Mouse (Mus musculus) stomach, embryonic 15.5 days (tissue): Measurements from ENCODE around the gene Alpl. TPM values are rescaled to one million over a fixed set of nuclear protein-coding genes. Genes with fewer than 3 reads are reported as not detected.
A peak's percentile ranks its signal among the peaks of the same experiment; 100 is the strongest.

Experiments used
- ATAC-seq: fragments of 200-750 bp; cut with Nextera tagmentation; 2 replicates; pipeline ENCODE4 v1.8.0; 2017; ENCODE audit warnings: low read depth, moderate number of reproducible peaks, moderate TSS enrichment; ENCODE audit not compliant: insufficient read depth, low FRiP score
- H3K27ac ChIP-seq: fragments of 300-500 bp; sonication (generic); 2 replicates; pipeline ENCODE4 v1.5.1; 2015; ENCODE audit warnings: mild to moderate bottlenecking, inconsistent platforms
- H3K27me3 ChIP-seq: fragments of 300-500 bp; sonication (generic); replicated peaks from 2 replicates; pipeline ENCODE4 v1.6.1; 2015; ENCODE audit warnings: inconsistent platforms
- H3K36me3 ChIP-seq: fragments of 300-500 bp; sonication (generic); 2 replicates; pipeline ENCODE4 v1.6.1; 2015; ENCODE audit warnings: inconsistent platforms
- H3K4me1 ChIP-seq: fragments of 300-500 bp; sonication (generic); 2 replicates; pipeline ENCODE4 v1.6.1; 2015; ENCODE audit warnings: inconsistent platforms
- H3K4me2 ChIP-seq: fragments of 300-500 bp; sonication (generic); 2 replicates; pipeline ENCODE4 v1.6.1; 2015; ENCODE audit warnings: mild to moderate bottlenecking, inconsistent platforms
- H3K4me3 ChIP-seq: fragments of 300-500 bp; sonication (generic); replicated peaks from 2 replicates; pipeline ENCODE4 v1.5.1; 2015; ENCODE audit warnings: inconsistent platforms
- H3K9ac ChIP-seq: fragments of 300-500 bp; sonication (generic); 2 replicates; pipeline ENCODE4 v1.6.1; 2015; ENCODE audit warnings: inconsistent platforms
- H3K9me3 ChIP-seq: fragments of 300-500 bp; sonication (generic); 2 replicates; pipeline ENCODE4 v1.6.1; 2016; ENCODE audit warnings: inconsistent platforms
- WGBS: fragments of 180-500 bp; shearing (Covaris S2); methylation state at CpG from one replicate; pipeline ENCODE4 v1.1.7; 2015; 5-methylcytosine and 5-hydroxymethylcytosine counted together
- polyA plus RNA-seq: library from polyadenylated mRNA; unstranded; fragments of >200 nt; fragmentation: Nextera tagmentation; extraction: Ambion mirVana; gene quantifications from 2 replicates; pipeline ENCODE4 v1.2.1, GENCODE M21; 2015

The Alpl gene
- polyA plus RNA-seq, 1 experiment from 2014 or later = 10.8 TPM

DNA sequence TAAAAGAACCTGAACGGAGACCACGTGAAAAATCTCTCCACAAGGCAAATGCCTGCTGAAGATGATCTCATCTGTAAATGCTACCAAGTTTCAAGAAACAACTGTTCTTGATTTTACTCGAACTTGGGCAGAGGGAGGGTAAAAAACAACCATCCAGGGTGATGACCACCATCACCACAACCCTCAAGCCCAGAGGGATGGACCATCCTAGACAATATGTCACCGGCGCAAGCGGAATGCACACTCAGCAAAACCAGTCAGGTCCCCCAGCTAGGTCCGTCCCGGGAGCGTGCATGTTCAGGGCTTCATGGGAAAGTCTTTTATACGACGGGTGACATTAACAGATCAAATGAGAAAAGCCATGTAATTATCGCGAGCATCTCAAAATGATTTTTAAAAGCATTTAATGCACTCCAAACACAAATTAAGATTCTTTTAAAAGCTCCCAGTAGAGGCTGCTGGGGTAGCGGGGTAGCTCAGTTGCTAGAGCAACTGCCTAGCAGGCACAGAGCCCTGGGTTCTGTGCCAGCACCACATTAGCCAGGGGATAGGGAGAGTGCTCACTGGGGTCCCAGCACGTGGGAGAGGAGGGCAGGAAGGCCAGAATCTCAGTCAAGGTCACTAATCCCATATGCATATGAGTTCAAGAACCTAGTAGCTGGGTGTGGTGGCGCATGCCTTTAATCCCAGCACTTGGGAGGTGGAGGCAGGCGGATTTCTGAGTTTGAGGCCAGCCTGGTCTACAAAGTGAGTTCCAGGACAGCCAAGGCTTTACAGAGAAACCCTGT is 17.6 kb downstream of the Alpl start:
- Histone ChIP-seq H3K27me3 (no peaks in the 10 kb centered on the region), H3K9ac (no peak overlapping the region), H3K4me3 (no peak overlapping the region), H3K4me1 (peaks cover 3% of the 10 kb centered on the region), H3K36me3 (no peaks in the 10 kb centered on the region), H3K9me3 (no peaks in the 10 kb centered on the region), H3K27ac (no peak overlapping the region), H3K4me2 (no peak overlapping the region)
- 80% methylated on average over 17 of the region's 17 CpGs for WGBS
- ATAC-seq = no peak

GRCm38 (mm10) chr4:137777866-137778265 is 18.3 kb downstream of the Alpl start:
- Histone ChIP-seq H3K9ac (no peak overlapping the region), H3K4me3 (no peak overlapping the region), H3K4me1 (no peaks in the 10 kb centered on the region), H3K9me3 (no peaks in the 10 kb centered on the region), H3K27me3 (no peaks in the 10 kb centered on the region), H3K4me2 (no peak overlapping the region), H3K27ac (no peak overlapping the region), H3K36me3 (no peaks in the 10 kb centered on the region)
- WGBS = 85% methylated on average over 4 of the region's 4 CpGs
- no peak for ATAC-seq

- H3K9ac ChIP-seq = no peak overlapping the region
- no peaks in the 10 kb centered on the region for H3K9me3 ChIP-seq
- no peak overlapping the region for H3K27ac ChIP-seq
- H3K4me3 ChIP-seq = no peak overlapping the region
- ATAC-seq = no peak
- no peaks in the 10 kb centered on the region for H3K27me3 ChIP-seq
- no peak overlapping the region for H3K4me2 ChIP-seq
- no peaks in the 10 kb centered on the region for H3K36me3 ChIP-seq
- H3K4me1 ChIP-seq = peaks cover 13% of the 10 kb centered on the region; the same call in 1 of the 2 replicates
- WGBS = 74% methylated on average over 6 of the region's 6 CpGs
Measured at GRCm38 (mm10) chr4:137774505-137774904, 21.7 kb downstream of the Alpl start.

DNA sequence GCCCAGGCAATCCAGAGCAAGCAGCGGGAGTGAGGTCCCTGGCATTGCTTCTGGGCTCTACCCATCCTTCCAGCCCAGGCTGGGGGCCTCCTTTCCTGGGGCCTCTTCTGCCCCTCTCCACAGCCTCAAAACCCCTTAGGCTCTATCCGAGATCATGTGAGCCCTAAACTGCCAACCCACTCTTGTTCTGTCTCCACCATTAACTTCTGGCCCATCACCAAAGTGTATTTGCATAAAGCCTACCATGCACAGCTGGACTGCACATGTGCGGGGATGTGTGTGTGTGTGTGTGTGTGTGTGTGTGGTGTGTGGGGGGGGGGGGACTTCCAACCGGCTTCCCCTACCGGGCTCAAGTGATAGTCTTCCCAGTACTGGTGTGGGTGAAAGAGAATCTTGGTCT is 22.2 kb downstream of the Alpl start:
- Histone ChIP-seq H3K36me3 (no peaks in the 10 kb centered on the region), H3K4me2 (no peak overlapping the region), H3K27ac (no peak overlapping the region), H3K4me1 (peaks cover 15% of the 10 kb centered on the region), H3K27me3 (no peaks in the 10 kb centered on the region), H3K9ac (no peak overlapping the region), H3K9me3 (no peaks in the 10 kb centered on the region), H3K4me3 (no peak overlapping the region)
- WGBS = 59% methylated on average over 5 of the region's 5 CpGs
- no peak for ATAC-seq

GRCm38 (mm10) chr4:137773369-137773899 is 22.8 kb downstream of the Alpl start:
- no peak overlapping the region for H3K9ac ChIP-seq
- WGBS = 41% methylated on average over 2 of the region's 2 CpGs
- H3K27ac ChIP-seq = no peak overlapping the region
- H3K4me3 ChIP-seq = no peak overlapping the region
- H3K27me3 ChIP-seq = no peaks in the 10 kb centered on the region
- no peak overlapping the region for H3K4me2 ChIP-seq
- H3K4me1 ChIP-seq = peaks cover 15% of the 10 kb centered on the region
- H3K36me3 ChIP-seq = no peaks in the 10 kb centered on the region
- H3K9me3 ChIP-seq = no peaks in the 10 kb centered on the region
- no peak for ATAC-seq

GRCm38 (mm10) chr4:137772438-137773056 is 23.6 kb downstream of the Alpl start:
- 70% methylated on average over 16 of the region's 16 CpGs for WGBS
- ATAC-seq = no peak
- H3K9ac ChIP-seq = no peak overlapping the region
- no peak overlapping the region for H3K4me2 ChIP-seq
- no peak overlapping the region for H3K27ac ChIP-seq
- no peaks in the 10 kb centered on the region for H3K9me3 ChIP-seq
- H3K4me3 ChIP-seq = no peak overlapping the region
- H3K27me3 ChIP-seq = no peaks in the 10 kb centered on the region
- peaks cover 15% of the 10 kb centered on the region for H3K4me1 ChIP-seq
- H3K36me3 ChIP-seq = no peaks in the 10 kb centered on the region

DNA sequence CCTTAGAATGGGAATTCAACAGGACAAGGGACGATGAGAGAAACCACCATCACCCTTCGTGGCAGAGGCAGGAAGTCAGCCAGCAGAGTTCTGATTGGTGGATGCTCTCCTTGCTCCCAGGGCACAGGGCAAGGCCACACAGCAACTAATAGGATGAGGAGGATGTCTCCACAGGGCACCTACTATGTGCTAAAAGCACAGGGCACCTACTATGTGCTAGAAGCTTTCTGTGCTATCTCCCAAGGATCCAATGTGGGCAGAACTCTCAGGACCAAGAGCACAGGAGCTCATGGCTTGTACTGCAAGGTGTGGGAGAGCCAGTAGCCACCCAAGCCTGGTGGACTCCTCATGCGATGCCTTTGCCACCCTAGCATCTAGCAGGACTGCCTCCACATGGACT is 24.4 kb downstream of the Alpl start:
- Histone ChIP-seq H3K4me3 (no peak overlapping the region), H3K4me1 (peaks cover 15% of the 10 kb centered on the region), H3K9ac (no peak overlapping the region), H3K36me3 (no peaks in the 10 kb centered on the region), H3K9me3 (no peaks in the 10 kb centered on the region), H3K27ac (no peak overlapping the region), H3K27me3 (no peaks in the 10 kb centered on the region), H3K4me2 (no peak overlapping the region)
- no peak for ATAC-seq
- WGBS = 68% methylated on average over 3 of the region's 3 CpGs

DNA sequence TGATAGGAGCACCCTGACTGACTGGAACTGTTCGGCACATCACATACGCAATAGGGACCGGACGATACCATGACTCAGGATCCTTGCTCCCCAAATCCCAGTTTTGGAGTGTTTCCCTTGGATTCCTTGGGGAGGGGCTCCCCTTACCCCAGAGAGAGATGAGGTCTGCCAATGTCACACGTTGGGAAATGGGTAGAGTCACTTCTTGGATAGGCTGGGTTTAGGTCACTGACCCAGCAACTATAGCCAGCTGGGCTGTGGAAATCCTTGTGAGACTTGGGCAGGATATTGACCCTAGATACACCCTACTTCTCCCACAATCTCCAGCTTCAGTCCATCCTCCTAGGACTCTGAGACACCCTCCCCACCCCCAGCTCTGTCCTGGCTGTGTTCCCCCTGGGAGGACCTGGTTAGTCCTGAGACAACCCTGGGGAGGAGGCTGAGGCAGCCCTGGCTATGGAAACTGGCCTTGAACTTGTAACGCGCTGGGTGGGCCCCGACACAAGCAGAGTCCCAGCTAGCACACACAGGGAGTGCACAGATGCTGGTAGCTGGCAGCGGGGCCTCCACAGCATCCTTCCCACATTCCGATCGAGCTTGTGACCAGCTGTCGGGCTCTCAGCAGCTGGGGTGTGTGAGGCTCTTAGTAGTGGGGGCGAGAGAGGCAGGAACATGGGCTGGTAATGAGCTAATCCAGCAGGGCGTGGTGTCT is 25.1 kb downstream of the Alpl start:
- Histone ChIP-seq H3K9ac (no peak overlapping the region), H3K4me3 (no peak overlapping the region), H3K9me3 (no peaks in the 10 kb centered on the region), H3K27me3 (no peaks in the 10 kb centered on the region), H3K27ac (no peak overlapping the region), H3K36me3 (no peaks in the 10 kb centered on the region), H3K4me1 (peaks cover 18% of the 10 kb centered on the region), H3K4me2 (no peak overlapping the region)
- 50% methylated on average over 14 of the region's 14 CpGs for WGBS
- ATAC-seq = peak; percentile 49; the same call in 1 of the 2 replicates

DNA sequence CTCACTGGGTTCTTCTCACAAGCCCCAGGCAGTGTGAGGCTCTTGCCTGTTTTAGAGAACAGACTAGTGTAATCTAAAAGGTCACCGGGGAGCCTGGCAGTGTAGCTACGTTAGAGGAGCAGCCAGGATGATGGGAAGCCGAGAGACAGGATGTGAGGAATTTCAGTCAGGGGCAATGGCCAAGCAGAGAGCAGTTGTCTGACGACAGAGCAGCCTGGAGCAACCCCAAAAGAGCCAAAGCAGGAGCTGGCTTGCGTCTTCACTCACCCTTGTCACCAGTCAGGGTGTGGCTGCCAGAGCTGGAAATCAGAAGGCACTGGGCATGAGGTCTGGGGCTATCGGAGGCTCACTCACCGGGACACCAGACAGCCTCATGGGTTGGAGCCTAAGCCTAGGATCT is 26.5 kb downstream of the Alpl start:
- Histone ChIP-seq H3K4me3 (no peak overlapping the region), H3K9me3 (no peaks in the 10 kb centered on the region), H3K36me3 (no peaks in the 10 kb centered on the region), H3K9ac (no peak overlapping the region), H3K27ac (no peak overlapping the region), H3K4me1 (peaks cover 29% of the 10 kb centered on the region), H3K27me3 (no peaks in the 10 kb centered on the region), H3K4me2 (no peak overlapping the region)
- WGBS = 42% methylated on average over 7 of the region's 7 CpGs
- ATAC-seq = no peak

DNA sequence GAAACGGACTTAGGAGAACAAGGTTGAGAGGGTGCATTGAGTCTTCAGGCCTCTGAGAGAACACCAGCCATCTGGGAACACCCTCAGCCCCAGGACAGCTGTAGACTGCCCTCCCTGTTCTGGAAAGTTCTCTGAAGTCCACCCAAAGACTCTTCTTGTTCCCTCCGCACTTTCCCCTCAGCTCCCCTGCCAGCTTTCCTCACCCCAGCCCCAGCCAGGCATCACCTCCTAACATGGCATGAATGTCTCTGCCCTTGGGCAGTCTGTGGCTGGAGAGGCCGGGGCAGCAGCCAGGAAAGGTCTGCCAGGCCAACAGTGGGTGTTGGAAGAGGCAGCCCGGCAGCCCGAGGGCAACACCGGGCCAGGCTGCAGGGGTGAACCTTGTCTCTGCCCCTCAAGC is 27.4 kb downstream of the Alpl start:
- Histone ChIP-seq H3K27me3 (no peaks in the 10 kb centered on the region), H3K27ac (no peak overlapping the region), H3K4me3 (no peak overlapping the region), H3K36me3 (no peaks in the 10 kb centered on the region), H3K4me2 (no peak overlapping the region), H3K9me3 (no peaks in the 10 kb centered on the region), H3K9ac (no peak overlapping the region), H3K4me1 (peaks cover 29% of the 10 kb centered on the region)
- WGBS = 67% methylated on average over 6 of the region's 6 CpGs
- no peak for ATAC-seq

DNA sequence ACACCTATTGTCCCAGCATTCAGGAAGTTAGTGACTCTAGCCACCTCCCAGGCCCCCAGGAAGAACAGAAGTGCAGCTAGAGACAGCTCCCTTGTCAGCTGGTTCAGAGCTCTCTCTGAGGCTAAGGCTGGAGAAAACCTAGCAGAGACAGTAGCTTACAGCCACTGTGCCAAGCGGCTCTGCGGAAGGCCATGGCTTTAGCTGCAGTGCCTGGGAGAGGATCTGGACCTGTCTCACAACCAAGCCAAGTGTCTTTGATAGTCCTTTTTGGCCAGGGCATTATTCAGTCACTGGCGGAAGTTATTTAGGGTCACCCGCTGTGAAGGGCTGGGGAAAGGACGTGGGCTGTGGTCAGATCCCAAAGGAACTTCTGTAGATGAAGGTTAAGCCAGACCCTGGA is 27.8 kb downstream of the Alpl start:
- no peaks in the 10 kb centered on the region for H3K9me3 ChIP-seq
- no peak overlapping the region for H3K4me2 ChIP-seq
- no peak overlapping the region for H3K9ac ChIP-seq
- no peak overlapping the region for H3K4me3 ChIP-seq
- ATAC-seq = no peak
- WGBS = 81% methylated on average over 5 of the region's 5 CpGs
- H3K27me3 ChIP-seq = no peaks in the 10 kb centered on the region
- no peak overlapping the region for H3K27ac ChIP-seq
- H3K36me3 ChIP-seq = no peaks in the 10 kb centered on the region
- H3K4me1 ChIP-seq = peaks cover 29% of the 10 kb centered on the region

- Histone ChIP-seq H3K27me3 (no peaks in the 10 kb centered on the region), H3K36me3 (no peaks in the 10 kb centered on the region), H3K9ac (no peak overlapping the region), H3K27ac (no peak overlapping the region), H3K4me3 (no peak overlapping the region), H3K9me3 (no peaks in the 10 kb centered on the region), H3K4me1 (peaks cover 23% of the 10 kb centered on the region), H3K4me2 (no peak overlapping the region)
- WGBS = 33% methylated on average over 5 of the region's 5 CpGs
- no peak for ATAC-seq
Measured at GRCm38 (mm10) chr4:137766365-137766764, 29.8 kb downstream of the Alpl start.
